8 mouse cellular contexts compared by ENCODE assay signal in genomic region chr1:170477636-170478600, GRCm38 (mm10).
DNase-seq lines count a peak whose midpoint lies in the region; ATAC-seq lines count a peak whose summit lies in the region.

No protein-coding gene starts in this region.

- H3K4me2 ChIP-seq in hindbrain, embryonic 12.5 days (replicated peaks), result no peak overlapping the region
- H3K4me2 ChIP-seq in liver, embryonic 12.5 days, result no peak overlapping the region
- no peak overlapping the region for H3K4me2 ChIP-seq in stomach, embryonic 15.5 days

- H3K4me1 ChIP-seq in forebrain, embryonic 10.5 days, result peaks cover 67% of the 10 kb centered on the region
- peaks cover 32% of the 10 kb centered on the region for H3K4me1 ChIP-seq in hindbrain, embryonic 12.5 days
- peaks cover 39% of the 10 kb centered on the region for H3K4me1 ChIP-seq in liver, embryonic 12.5 days
- H3K4me1 ChIP-seq in stomach, embryonic 15.5 days, result peaks cover 25% of the 10 kb centered on the region

- H3K9me3 ChIP-seq in forebrain, embryonic 10.5 days, result no peaks in the 10 kb centered on the region
- H3K9me3 ChIP-seq in hindbrain, embryonic 12.5 days (replicated peaks), result no peaks in the 10 kb centered on the region
- H3K9me3 ChIP-seq in liver, embryonic 12.5 days (replicated peaks), result no peaks in the 10 kb centered on the region
- H3K9me3 ChIP-seq in stomach, embryonic 15.5 days, result no peaks in the 10 kb centered on the region

- H3K9ac ChIP-seq in hindbrain, embryonic 12.5 days, result 0 out of 2 replicates have a peak overlapping the region, but pooled peaks have one; percentile 18
- H3K9ac ChIP-seq in liver, embryonic 12.5 days, result no peak overlapping the region
- no peak overlapping the region for H3K9ac ChIP-seq in stomach, embryonic 15.5 days

- intact Hi-C loops in left cerebral cortex, postnatal 10 days (cut with DNase I), result no loop called here

- 18% methylated on average over 10 of the region's 10 CpGs for WGBS in forebrain, embryonic 10.5 days
- 19% methylated on average over 10 of the region's 10 CpGs for WGBS in hindbrain, embryonic 12.5 days
- 20% methylated on average over 10 of the region's 10 CpGs for WGBS in liver, embryonic 12.5 days (ENCODE audit: insufficient replicate concordance)
- 43% methylated on average over 10 of the region's 10 CpGs for WGBS in stomach, embryonic 15.5 days

- ATAC-seq in hindbrain, embryonic 12.5 days (ENCODE audit: low FRiP score), result peak; percentile 82
- no peak; the same call in 1 of the 2 replicates for ATAC-seq in liver, embryonic 12.5 days
- ATAC-seq in stomach, embryonic 15.5 days (ENCODE audit: insufficient read depth, low FRiP score, low read depth), result no peak

- H3K27me3 ChIP-seq in forebrain, embryonic 10.5 days (ENCODE audit: poor library complexity, severe bottlenecking), result no peaks in the 10 kb centered on the region
- no peaks in the 10 kb centered on the region for H3K27me3 ChIP-seq in hindbrain, embryonic 12.5 days
- no peaks in the 10 kb centered on the region for H3K27me3 ChIP-seq in liver, embryonic 12.5 days (replicated peaks)
- H3K27me3 ChIP-seq in stomach, embryonic 15.5 days (replicated peaks), result no peaks in the 10 kb centered on the region

- H3K4me3 ChIP-seq in forebrain, embryonic 10.5 days, result peak overlapping the region; percentile 1; the same call in 1 of the 2 replicates
- H3K4me3 ChIP-seq in hindbrain, embryonic 12.5 days, result no peak overlapping the region
- H3K4me3 ChIP-seq in liver, embryonic 12.5 days, result no peak overlapping the region
- no peak overlapping the region for H3K4me3 ChIP-seq in stomach, embryonic 15.5 days (replicated peaks)

- peak; percentile 50 for DNase-seq in layer of hippocampus, adult 9-11 months
- no peak for DNase-seq in layer of hippocampus, adult 18-20 months (ENCODE audit: low spot score in 2 of 2)
- DNase-seq in forebrain, embryonic 10.5 days (ENCODE audit: extremely low spot score, low spot score), result no peak
- DNase-seq in testis, postnatal 14 days (ENCODE audit: low spot score), result no peak
- no peak for DNase-seq in left cerebral cortex, postnatal 10 days (ENCODE audit: extremely low spot score in 1 of 2, low spot score in 2 of 2)

- H3K36me3 ChIP-seq in forebrain, embryonic 10.5 days (replicated peaks), result no peaks in the 10 kb centered on the region
- H3K36me3 ChIP-seq in hindbrain, embryonic 12.5 days, result no peaks in the 10 kb centered on the region
- H3K36me3 ChIP-seq in liver, embryonic 12.5 days, result no peaks in the 10 kb centered on the region
- H3K36me3 ChIP-seq in stomach, embryonic 15.5 days, result no peaks in the 10 kb centered on the region

- H3K27ac ChIP-seq in forebrain, embryonic 10.5 days, result peak overlapping the region; percentile 78
- H3K27ac ChIP-seq in hindbrain, embryonic 12.5 days, result peak overlapping the region; percentile 66
- H3K27ac ChIP-seq in liver, embryonic 12.5 days, result peak overlapping the region; percentile 23; the same call in 1 of the 2 replicates
- H3K27ac ChIP-seq in stomach, embryonic 15.5 days, result peak overlapping the region; percentile 71

Comparison
In these comparisons a context has a peak if more than half of its experiments do, and no peak if none do; other contexts are left out.
1. H3K27ac ChIP-seq: peak in every context shown above with its lines; median percentile 78 in forebrain, embryonic 10.5 days; 71 in stomach, embryonic 15.5 days; 66 in hindbrain, embryonic 12.5 days; 23 in liver, embryonic 12.5 days.